Mouse (Mus musculus): ENCODE measurements around the gene Clcc1. TPM values are rescaled to one million over a fixed set of nuclear protein-coding genes. Genes with fewer than 3 reads are reported as not detected.

Gene Clcc1
- total RNA-seq, 4 experiments from 2014 or later = 40.5 to 51.6 (median 47.0) TPM

GRCm38 (mm10) chr3:108701256-108701655 is 47.5 kb downstream of the Clcc1 start:
- DNase-seq (ENCODE audit: low spot score) = peak; percentile 26

GRCm38 (mm10) chr3:108702789-108703188 is 49.1 kb downstream of the Clcc1 start:
- DNase-seq (ENCODE audit: low spot score) = no peak

- no peak for DNase-seq (ENCODE audit: low spot score)
Observed at GRCm38 (mm10) chr3:108711296-108711695, 57.6 kb downstream of the Clcc1 start.

- no peak for DNase-seq (ENCODE audit: low spot score)
Observed at GRCm38 (mm10) chr3:108713065-108713675, 59.5 kb downstream of the Clcc1 start.

GRCm38 (mm10) chr3:108714837-108715236 is 61.1 kb downstream of the Clcc1 start:
- DNase-seq (ENCODE audit: low spot score) = no peak

- DNase-seq (ENCODE audit: low spot score) = no peak
Observed at GRCm38 (mm10) chr3:108717896-108718502, 64.3 kb downstream of the Clcc1 start.

- DNase-seq (ENCODE audit: low spot score) = no peak
Observed at GRCm38 (mm10) chr3:108719357-108719756, 65.6 kb downstream of the Clcc1 start.

GRCm38 (mm10) chr3:108719761-108720160 is 66.0 kb downstream of the Clcc1 start:
- DNase-seq (ENCODE audit: low spot score) = no peak

GRCm38 (mm10) chr3:108721076-108721991 is 67.6 kb downstream of the Clcc1 start:
- DNase-seq (ENCODE audit: low spot score) = peak; percentile 21

- DNase-seq (ENCODE audit: low spot score) = peak; percentile 93
Observed at GRCm38 (mm10) chr3:108722036-108722872, 68.5 kb downstream of the Clcc1 start, which contains the start of gene Gpsm2. Gpsm2 (minus strand) TSS chr3:108722309.

- DNase-seq (ENCODE audit: low spot score) = no peak
Observed at GRCm38 (mm10) chr3:108726413-108726812, 72.7 kb downstream of the Clcc1 start.

- DNase-seq (ENCODE audit: low spot score) = no peak
Observed at GRCm38 (mm10) chr3:108727344-108727743, 73.6 kb downstream of the Clcc1 start.

GRCm38 (mm10) chr3:108727776-108728175 is 74.1 kb downstream of the Clcc1 start:
- no peak for DNase-seq (ENCODE audit: low spot score)

Other genes starting within 250 kb of the Clcc1 start
- 10 to 100 TPM in 2 of 4 experiments, 1 to 10 TPM in 2; 7.4 to 10.9 (median 9.0) TPM for gene Celsr2, start 238.4 kb upstream of the Clcc1 start, total RNA-seq (2022)
- 10 to 100 TPM; 76.6 to 83.9 (median 80.0) TPM for gene Sars, start 208.7 kb upstream of the Clcc1 start, total RNA-seq (2022)
- gene 1700013F07Rik, start 119.8 kb upstream of the Clcc1 start, total RNA-seq (2022) = not detected
- under 1 TPM in 2 of 4 experiments, not detected in 2; 0.16 to 0.20 TPM for gene 5330417C22Rik, start 117.4 kb upstream of the Clcc1 start, total RNA-seq (2022)
- 10 to 100 TPM; 28.6 to 29.7 (median 29.1) TPM for gene Tmem167b, start 91.4 kb upstream of the Clcc1 start, total RNA-seq (2022)
- 10 to 100 TPM; 13.2 to 17.9 (median 15.8) TPM for gene Taf13, start 82.2 kb upstream of the Clcc1 start, total RNA-seq (2022)
- 10 to 100 TPM in 2 of 4 experiments, 1 to 10 TPM in 2; 7.2 to 10.3 (median 8.9) TPM for gene Wdr47, start 62.6 kb upstream of the Clcc1 start, total RNA-seq (2022)
- 1 to 10 TPM in 1 of 4 experiments, under 1 TPM in 3; 0.41 to 1.3 (median 0.61) TPM for gene Gpsm2, start 68.4 kb downstream of the Clcc1 start, total RNA-seq (2022)
- under 1 TPM in 1 of 4 experiments, not detected in 3; 0.16 TPM for gene Aknad1, start 85.7 kb downstream of the Clcc1 start, total RNA-seq (2022)
- gene Stxbp3, start 186.6 kb downstream of the Clcc1 start, total RNA-seq (2022) = 10 to 100 TPM; 16.7 to 27.6 (median 21.9) TPM
- under 1 TPM in 1 of 4 experiments, not detected in 3; 0.06 TPM for gene Fndc7, start 236.1 kb downstream of the Clcc1 start, total RNA-seq (2022)